Mouse (Mus musculus) forebrain, embryonic 16.5 days (tissue): ENCODE data around the gene Rpl23a. TPM values are rescaled to one million over a fixed set of nuclear protein-coding genes. Genes with fewer than 3 reads are reported as not detected.

Experiments
- ATAC-seq: fragments of 200-750 bp; cut with Nextera tagmentation; 2 replicates; pipeline ENCODE4 v1.8.0; 2017; ENCODE audit warnings: mild to moderate bottlenecking, moderate library complexity
- H3K27ac ChIP-seq: fragments of 300-500 bp; sonication (generic); 2 replicates; pipeline ENCODE4 v1.5.1; 2014; ENCODE audit warnings: low read length, control low read depth
- H3K27me3 ChIP-seq: fragments of 300-500 bp; sonication (generic); replicated peaks from 2 replicates; pipeline ENCODE4 v1.6.1; 2014; ENCODE audit warnings: low read length; ENCODE audit not compliant: control insufficient read depth, insufficient read depth
- H3K36me3 ChIP-seq: fragments of 300-500 bp; sonication (generic); 2 replicates; pipeline ENCODE4 v1.6.1; 2014; ENCODE audit not compliant: control insufficient read depth, insufficient read depth
- H3K4me1 ChIP-seq: fragments of 300-500 bp; sonication (generic); replicated peaks from 2 replicates; pipeline ENCODE4 v1.6.1; 2014; ENCODE audit warnings: low read length; ENCODE audit not compliant: control insufficient read depth, insufficient read depth
- H3K4me2 ChIP-seq: fragments of 300-500 bp; sonication (generic); 2 replicates; pipeline ENCODE4 v1.6.1; 2014; ENCODE audit warnings: mild to moderate bottlenecking, low read length, control low read depth
- H3K4me3 ChIP-seq: fragments of 300-500 bp; sonication (generic); replicated peaks from 2 replicates; pipeline ENCODE4 v1.5.1; 2014; ENCODE audit warnings: mild to moderate bottlenecking, low read length, control low read depth
- H3K9ac ChIP-seq: fragments of 300-500 bp; sonication (generic); replicated peaks from 2 replicates; pipeline ENCODE4 v1.6.1; 2014; ENCODE audit warnings: low read depth, low read length, control low read depth
- H3K9me3 ChIP-seq: fragments of 300-500 bp; sonication (generic); 2 replicates; pipeline ENCODE4 v1.6.1; 2016; ENCODE audit warnings: low read length; ENCODE audit not compliant: control insufficient read depth
- WGBS: fragments of 180-500 bp; shearing (Covaris S2); extraction: QIAGEN DNeasy Blood & Tissue Kit; methylation state at CpG from one replicate; pipeline ENCODE4 v1.1.7; 2014; 5-methylcytosine and 5-hydroxymethylcytosine counted together
- polyA plus RNA-seq: library from polyadenylated mRNA; unstranded; fragments of >200 nt; fragmentation: Nextera tagmentation; extraction: Ambion mirVana; gene quantifications from 2 replicates; pipeline ENCODE4 v1.2.1, GENCODE M21; 2015

Gene Rpl23a
- polyA plus RNA-seq, 1 experiment from 2014 or later: 758 TPM

- H3K4me2 ChIP-seq: no peak overlapping the region
- H3K4me3 ChIP-seq: no peak overlapping the region
- H3K27ac ChIP-seq: no peak overlapping the region
- no peaks in the 10 kb centered on the region for H3K4me1 ChIP-seq
- no peak for ATAC-seq
- no peaks in the 10 kb centered on the region for H3K27me3 ChIP-seq
- H3K36me3 ChIP-seq: peaks cover 25% of the 10 kb centered on the region
- WGBS: 56% methylated on average over 13 of the region's 13 CpGs
- H3K9me3 ChIP-seq: no peaks in the 10 kb centered on the region
- no peak overlapping the region for H3K9ac ChIP-seq
Measured at GRCm38 (mm10) chr11:78205361-78206206, 22.2 kb upstream of the Rpl23a start.

- Histone ChIP-seq H3K9me3 (no peaks in the 10 kb centered on the region), H3K27me3 (no peaks in the 10 kb centered on the region), H3K36me3 (peaks cover 23% of the 10 kb centered on the region), H3K4me3 (no peak overlapping the region), H3K4me2 (no peak overlapping the region), H3K4me1 (no peaks in the 10 kb centered on the region), H3K27ac (no peak overlapping the region), H3K9ac (no peak overlapping the region)
- no peak for ATAC-seq
- 79% methylated on average over 6 of the region's 6 CpGs for WGBS
Measured at GRCm38 (mm10) chr11:78204287-78204686, 20.9 kb upstream of the Rpl23a start.

GRCm38 (mm10) chr11:78202372-78202771 is 19.0 kb upstream of the Rpl23a start:
- Histone ChIP-seq H3K36me3 (peaks cover 10% of the 10 kb centered on the region), H3K27me3 (no peaks in the 10 kb centered on the region), H3K4me3 (no peak overlapping the region), H3K9me3 (no peaks in the 10 kb centered on the region), H3K4me1 (no peaks in the 10 kb centered on the region), H3K27ac (no peak overlapping the region), H3K9ac (no peak overlapping the region), H3K4me2 (no peak overlapping the region)
- ATAC-seq: no peak
- WGBS: 95% methylated on average over 3 of the region's 3 CpGs

- WGBS: 53% methylated on average over 23 of the region's 23 CpGs
- ATAC-seq: no peak
- peak overlapping the region; percentile 28 for H3K4me3 ChIP-seq
- no peak overlapping the region for H3K9ac ChIP-seq
- no peaks in the 10 kb centered on the region for H3K27me3 ChIP-seq
- peaks cover 8% of the 10 kb centered on the region for H3K4me1 ChIP-seq
- peaks cover 14% of the 10 kb centered on the region; the same call in 1 of the 2 replicates for H3K36me3 ChIP-seq
- no peaks in the 10 kb centered on the region for H3K9me3 ChIP-seq
- no peak overlapping the region for H3K27ac ChIP-seq
- H3K4me2 ChIP-seq: peak overlapping the region; percentile 43
Measured at GRCm38 (mm10) chr11:78195101-78195863, 11.9 kb upstream of the Rpl23a start.

GRCm38 (mm10) chr11:78194411-78195100 is 11.2 kb upstream of the Rpl23a start:
- no peak overlapping the region for H3K27ac ChIP-seq
- H3K36me3 ChIP-seq: peaks cover 14% of the 10 kb centered on the region; the same call in 1 of the 2 replicates
- peak overlapping the region; percentile 43 for H3K4me2 ChIP-seq
- H3K4me1 ChIP-seq: peaks cover 15% of the 10 kb centered on the region
- H3K27me3 ChIP-seq: no peaks in the 10 kb centered on the region
- H3K9ac ChIP-seq: no peak overlapping the region; the same call in 1 of the 2 replicates
- no peaks in the 10 kb centered on the region for H3K9me3 ChIP-seq
- ATAC-seq: 0 out of 2 replicates have a peak, but pooled peaks have one; percentile 48
- 4% methylated on average over 30 of the region's 30 CpGs for WGBS
- H3K4me3 ChIP-seq: peak overlapping the region; percentile 28

- WGBS: 81% methylated on average over 1 of the region's 1 CpGs
- ATAC-seq: no peak
Measured at GRCm38 (mm10) chr11:78193113-78193512, 9.7 kb upstream of the Rpl23a start, which contains the start of gene Proca1. Proca1 (plus strand) TSS chr11:78193392.

GRCm38 (mm10) chr11:78190041-78190440 is 6.7 kb upstream of the Rpl23a start:
- peak overlapping the region; percentile 74 for H3K4me3 ChIP-seq
- H3K9ac ChIP-seq: no peak overlapping the region
- H3K4me1 ChIP-seq: peaks cover 22% of the 10 kb centered on the region
- no peaks in the 10 kb centered on the region for H3K9me3 ChIP-seq
- H3K36me3 ChIP-seq: peaks cover 14% of the 10 kb centered on the region; the same call in 1 of the 2 replicates
- no peak for ATAC-seq
- peak overlapping the region; percentile 94; the same call in 1 of the 2 replicates for H3K27ac ChIP-seq
- no peaks in the 10 kb centered on the region for H3K27me3 ChIP-seq
- 76% methylated on average over 6 of the region's 6 CpGs for WGBS
- peak overlapping the region; percentile 60 for H3K4me2 ChIP-seq

More at GRCm38 (mm10) chr11:78193113-78193512, 9.7 kb upstream of the Rpl23a start, which contains the start of gene Proca1:
- H3K27me3 ChIP-seq: no peaks in the 10 kb centered on the region
- peaks cover 19% of the 10 kb centered on the region for H3K4me1 ChIP-seq
- H3K36me3 ChIP-seq: peaks cover 14% of the 10 kb centered on the region; the same call in 1 of the 2 replicates
- H3K9me3 ChIP-seq: no peaks in the 10 kb centered on the region
- H3K4me3 ChIP-seq: no peak within 1 kb of the TSS
- no peak within 1 kb of the TSS for H3K27ac ChIP-seq
- H3K9ac ChIP-seq: no peak within 1 kb of the TSS
- no peak within 1 kb of the TSS for H3K4me2 ChIP-seq

GRCm38 (mm10) chr11:78189234-78190040 is 6.1 kb upstream of the Rpl23a start:
- H3K36me3 ChIP-seq: peaks cover 14% of the 10 kb centered on the region; the same call in 1 of the 2 replicates
- H3K27me3 ChIP-seq: no peaks in the 10 kb centered on the region
- H3K4me2 ChIP-seq: peak overlapping the region; percentile 60
- ATAC-seq: peak; percentile 81
- peak overlapping the region; percentile 74 for H3K4me3 ChIP-seq
- WGBS: under 1% methylated on average over 42 of the region's 42 CpGs
- H3K27ac ChIP-seq: peak overlapping the region; percentile 94
- peak overlapping the region; percentile 92 for H3K9ac ChIP-seq
- peaks cover 17% of the 10 kb centered on the region for H3K4me1 ChIP-seq
- no peaks in the 10 kb centered on the region for H3K9me3 ChIP-seq
